Comparison of ENCODE assay signal across 14 mouse cellular contexts in genomic region chr19:32309346-32309745, GRCm38 (mm10).
A peak's percentile ranks its signal among the peaks of the same experiment; 100 is the strongest.
DNase-seq lines count a peak whose midpoint lies in the region; ATAC-seq and TF ChIP-seq lines count a peak whose summit lies in the region.
"Had no signal": no experiment of that assay in that cellular context is flagged by ENCODE, and none has a peak within 500 bp of the region (broad histone marks: within the 10 kb centered on the region; RNA-seq: fewer than 3 reads in every experiment).

No protein-coding gene starts in this region.

- TF ChIP-seq CTCF in liver, postnatal 0 days (IDR thresholded peaks at IDR 0.05; ENCODE audit: low read depth) = no peak

- H3K4me3 ChIP-seq in heart, embryonic 10.5 days = no peak overlapping the region
- no peak overlapping the region for H3K4me3 ChIP-seq in liver, postnatal 0 days (ENCODE audit: low read depth, low read length)
- H3K4me3 ChIP-seq in liver, embryonic 11.5 days (ENCODE audit: low read depth, low read length) = no peak overlapping the region
- H3K4me3 ChIP-seq: embryonic facial prominence, embryonic 15.5 days; midbrain, embryonic 10.5 days had no signal

- ATAC-seq in liver, postnatal 0 days = peak; percentile 67
- no peak for ATAC-seq in liver, embryonic 11.5 days (replicated peaks; ENCODE audit: low FRiP score)
- peak; percentile 75 for ATAC-seq in megakaryocyte progenitor cell, adult 5-6 weeks (replicated peaks; ENCODE audit: poor library complexity)
- no peak for ATAC-seq in frontal cortex, adult (ENCODE audit: low TSS enrichment)
- ATAC-seq: intestine, embryonic 16.5 days had no signal

- no peak overlapping the region for H3K9ac ChIP-seq in liver, postnatal 0 days (replicated peaks)
- H3K9ac ChIP-seq in liver, embryonic 11.5 days (ENCODE audit: low read depth, low read length) = no peak overlapping the region
- H3K9ac ChIP-seq: embryonic facial prominence, embryonic 15.5 days had no signal

- TF ChIP-seq EP300 in liver, postnatal 0 days (IDR thresholded peaks at IDR 0.05; ENCODE audit: low read depth) = no peak

- H3K36me3 ChIP-seq in heart, embryonic 10.5 days = no peaks in the 10 kb centered on the region
- no peaks in the 10 kb centered on the region for H3K36me3 ChIP-seq in liver, postnatal 0 days (replicated peaks; ENCODE audit: insufficient read depth, low read length)
- no peaks in the 10 kb centered on the region for H3K36me3 ChIP-seq in liver, embryonic 11.5 days (ENCODE audit: control insufficient read depth, insufficient read depth, low read length)
- H3K36me3 ChIP-seq: embryonic facial prominence, embryonic 15.5 days; midbrain, embryonic 10.5 days had no signal

- peaks cover 11% of the 10 kb centered on the region; the same call in 1 of the 2 replicates for H3K4me1 ChIP-seq in heart, embryonic 10.5 days
- H3K4me1 ChIP-seq in liver, postnatal 0 days (ENCODE audit: insufficient read depth) = peaks cover 3% of the 10 kb centered on the region; the same call in 1 of the 2 replicates
- no peaks in the 10 kb centered on the region for H3K4me1 ChIP-seq in liver, embryonic 11.5 days (replicated peaks; ENCODE audit: control insufficient read depth, insufficient read depth, low read length)

- H3K9me3 ChIP-seq in heart, embryonic 10.5 days = no peaks in the 10 kb centered on the region
- H3K9me3 ChIP-seq in liver, postnatal 0 days (ENCODE audit: low read length) = no peaks in the 10 kb centered on the region
- H3K9me3 ChIP-seq in liver, embryonic 11.5 days (ENCODE audit: control insufficient read depth, low read length) = no peaks in the 10 kb centered on the region
- H3K9me3 ChIP-seq: embryonic facial prominence, embryonic 15.5 days; midbrain, embryonic 10.5 days had no signal

- no peaks in the 10 kb centered on the region for H3K27me3 ChIP-seq in heart, embryonic 10.5 days (ENCODE audit: insufficient read depth, poor library complexity, severe bottlenecking)
- no peaks in the 10 kb centered on the region for H3K27me3 ChIP-seq in liver, postnatal 0 days (ENCODE audit: insufficient read depth, low read length)
- no peaks in the 10 kb centered on the region for H3K27me3 ChIP-seq in liver, embryonic 11.5 days (replicated peaks; ENCODE audit: control insufficient read depth, insufficient read depth, low read length)
- H3K27me3 ChIP-seq: CH12.LX; embryonic facial prominence, embryonic 15.5 days had no signal

- peak; percentile 97 for DNase-seq in heart, adult 11 months
- DNase-seq in heart, embryonic 10.5 days (ENCODE audit: low spot score) = no peak
- no peak for DNase-seq in liver, postnatal 0 days
- no peak for DNase-seq in liver, embryonic 11.5 days (ENCODE audit: low spot score)
- DNase-seq in fibroblast of lung, adult 2 months (ENCODE audit: low read depth) = peak; percentile 49
- DNase-seq in right cerebral cortex, adult 2 months (ENCODE audit: low spot score in 2 of 2) = no peak
- DNase-seq: cerebellum, adult 11-12 months; spleen, adult 18-20 months had no signal

- H3K27ac ChIP-seq in heart, embryonic 10.5 days = no peak overlapping the region
- no peak overlapping the region for H3K27ac ChIP-seq in liver, postnatal 0 days (ENCODE audit: low read depth)
- no peak overlapping the region for H3K27ac ChIP-seq in liver, embryonic 11.5 days (ENCODE audit: low read depth, low read length)
- H3K27ac ChIP-seq: embryonic facial prominence, embryonic 15.5 days; midbrain, embryonic 10.5 days had no signal

- H3K4me2 ChIP-seq in liver, postnatal 0 days (ENCODE audit: low read depth, low read length) = no peak overlapping the region
- H3K4me2 ChIP-seq in liver, embryonic 11.5 days = no peak overlapping the region
- H3K4me2 ChIP-seq: embryonic facial prominence, embryonic 15.5 days had no signal

- 93% methylated on average over 3 of the region's 3 CpGs for WGBS in heart, embryonic 10.5 days
- 71% methylated on average over 3 of the region's 3 CpGs for WGBS in liver, postnatal 0 days (ENCODE audit: insufficient replicate concordance)
- 88% methylated on average over 3 of the region's 3 CpGs for WGBS in liver, embryonic 11.5 days

Comparison
In these comparisons a context has a peak if more than half of its experiments do, and no peak if none do; other contexts are left out.
1. DNase-seq: peak in heart, adult 11 months (single experiment) and fibroblast of lung, adult 2 months (single experiment); none in heart, embryonic 10.5 days (single experiment), liver, postnatal 0 days (single experiment), liver, embryonic 11.5 days (single experiment) and right cerebral cortex, adult 2 months (0 of 2).
2. ATAC-seq: peak in liver, postnatal 0 days (single experiment) and megakaryocyte progenitor cell, adult 5-6 weeks (single experiment); none in liver, embryonic 11.5 days (single experiment) and frontal cortex, adult (single experiment).